Mouse (Mus musculus) megakaryocyte progenitor cell, adult 5-6 weeks (primary cell): ENCODE measurements around the gene Tcte1. TPM values are rescaled to one million over a fixed set of nuclear protein-coding genes. Genes with fewer than 3 reads are reported as not detected.

Experiments used
- ATAC-seq: replicated peaks from 2 replicates; pipeline ENCODE4 v1.8.0; 2016; ENCODE audit warnings: mild to moderate bottlenecking, moderate TSS enrichment, inconsistent platforms; ENCODE audit not compliant: poor library complexity
- total RNA-seq, 2 experiments: library from RNA; stranded (forward) in 1 of 2; stranded (reverse) in 1 of 2; fragments of 157-497, 149-512 nt in 1 of 2; fragments of 200-1000 nt in 1 of 2; gene quantifications; 2 replicates each; pipeline versions ENCODE4 v1.2.3 to v1.2.4; 2015 to 2017

The Tcte1 gene
- total RNA-seq, 2 experiments from 2014 or later, result not detected

DNA sequence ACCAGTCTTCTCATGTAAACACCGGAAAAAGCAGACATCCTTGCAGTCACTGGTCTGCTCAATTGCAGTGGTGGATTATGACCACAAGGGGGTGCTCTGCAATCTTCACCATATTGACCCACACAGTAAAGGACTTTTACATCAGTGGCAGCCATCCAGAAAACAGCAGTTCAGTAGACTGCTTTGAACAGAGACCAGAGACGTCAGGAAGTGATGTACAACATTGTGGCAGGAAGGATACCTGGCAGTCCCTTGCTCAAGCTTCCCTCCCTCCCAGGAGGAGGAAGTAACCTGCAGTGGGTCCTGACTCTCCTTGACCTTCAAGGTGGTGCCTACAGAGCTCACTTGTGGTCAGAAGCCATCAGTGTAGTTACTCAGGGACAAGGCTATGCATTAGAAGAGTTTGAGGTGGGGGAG is 58.3 kb downstream of the Tcte1 start:
- peak; percentile 56 for ATAC-seq

- peak; percentile 9; the same call in 1 of the 2 replicates for ATAC-seq
Measured at GRCm38 (mm10) chr17:45582188-45582587, 59.0 kb downstream of the Tcte1 start.

DNA sequence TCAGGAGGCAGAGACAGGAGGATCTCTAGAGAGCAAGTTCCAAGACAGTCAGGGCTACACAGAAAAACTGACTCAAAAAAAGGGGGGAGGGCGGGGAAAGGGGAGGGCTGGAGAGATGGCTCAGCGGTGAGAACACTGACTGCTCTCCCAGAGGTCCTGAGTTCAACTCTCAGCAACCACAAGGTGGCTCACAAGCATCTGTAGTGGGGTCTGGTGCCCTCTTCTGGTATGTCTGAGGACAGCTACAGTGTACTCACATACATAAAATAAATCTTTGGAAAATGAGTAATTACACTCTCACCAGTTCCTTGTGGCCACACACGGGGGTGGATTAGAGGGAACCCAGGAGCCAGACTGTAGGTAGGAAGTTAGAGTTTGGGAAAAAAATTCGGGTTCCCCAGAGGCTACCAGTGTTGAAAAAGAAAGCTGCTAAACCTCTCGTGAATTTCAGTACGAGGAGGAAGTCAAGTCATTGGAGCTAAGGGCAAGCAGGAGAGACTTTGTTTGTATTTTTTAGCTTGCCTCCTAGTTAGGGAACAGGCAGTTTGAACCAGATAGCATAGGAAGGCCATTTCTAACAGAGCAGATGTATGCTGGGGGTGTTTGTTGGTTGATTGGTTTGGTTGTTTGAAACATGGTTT is 59.6 kb downstream of the Tcte1 start:
- no peak for ATAC-seq

GRCm38 (mm10) chr17:45584096-45584896 is 61.1 kb downstream of the Tcte1 start:
- ATAC-seq, result peak; percentile 15; the same call in 1 of the 2 replicates

DNA sequence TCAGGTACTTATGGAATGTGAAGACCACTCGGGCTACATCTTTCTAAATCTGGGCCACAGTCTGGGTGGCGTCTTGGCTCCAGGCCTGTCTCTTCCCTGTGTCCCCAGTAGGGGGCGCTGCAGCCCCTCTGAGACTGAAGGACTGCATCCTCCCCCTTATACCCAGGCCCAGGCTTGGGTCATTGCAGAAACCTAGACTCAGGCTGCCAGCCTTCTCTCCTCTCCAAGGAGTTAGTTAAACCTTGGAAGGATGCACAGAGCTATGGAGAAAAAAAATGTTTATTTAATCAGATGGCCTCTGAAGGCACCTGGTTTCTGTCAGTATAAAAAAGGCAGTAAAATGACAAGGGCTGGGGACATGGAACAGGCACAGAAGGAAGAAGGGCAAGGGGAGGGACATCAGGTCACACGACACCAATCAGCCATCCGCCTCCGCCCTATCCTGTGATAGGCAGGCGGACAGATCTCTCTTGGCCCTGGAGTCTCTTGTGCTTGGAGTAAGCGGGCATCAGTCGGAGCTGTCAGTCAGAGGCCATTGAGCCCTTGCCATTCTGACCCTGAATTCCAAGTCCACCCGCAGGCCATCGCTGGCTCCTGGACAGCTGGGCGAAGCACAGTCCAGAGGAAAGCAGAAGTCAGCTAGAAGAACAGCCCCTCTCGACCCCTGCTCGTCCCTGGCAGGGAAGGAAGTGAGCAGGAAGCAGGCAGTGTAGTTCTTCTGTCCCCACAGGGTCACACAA is 61.9 kb downstream of the Tcte1 start:
- peak; percentile 44 for ATAC-seq

- no peak for ATAC-seq
Measured at GRCm38 (mm10) chr17:45585725-45586448, 62.7 kb downstream of the Tcte1 start.

DNA sequence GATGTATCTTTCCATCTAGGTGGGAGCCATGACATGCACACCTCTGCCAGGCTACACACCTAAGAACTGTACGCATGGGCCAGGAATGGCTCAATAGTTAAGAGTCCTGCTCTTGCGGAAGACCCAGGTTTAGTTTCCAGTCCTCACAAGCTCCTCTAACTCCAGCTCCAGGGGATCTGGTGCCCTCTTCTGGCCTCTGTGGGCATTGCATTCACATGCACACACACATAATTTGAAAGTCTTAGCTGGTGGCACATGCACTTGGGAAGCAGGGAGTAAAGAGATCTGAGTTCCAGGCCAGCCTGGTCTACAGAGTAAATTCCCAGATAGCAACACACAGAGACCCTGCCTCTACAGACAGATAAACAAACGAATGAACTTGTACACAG is 63.2 kb downstream of the Tcte1 start:
- ATAC-seq, result 0 out of 2 replicates have a peak, but pooled peaks have one; percentile 5

- no peak for ATAC-seq
Measured at GRCm38 (mm10) chr17:45588370-45588769, 65.1 kb downstream of the Tcte1 start.

DNA sequence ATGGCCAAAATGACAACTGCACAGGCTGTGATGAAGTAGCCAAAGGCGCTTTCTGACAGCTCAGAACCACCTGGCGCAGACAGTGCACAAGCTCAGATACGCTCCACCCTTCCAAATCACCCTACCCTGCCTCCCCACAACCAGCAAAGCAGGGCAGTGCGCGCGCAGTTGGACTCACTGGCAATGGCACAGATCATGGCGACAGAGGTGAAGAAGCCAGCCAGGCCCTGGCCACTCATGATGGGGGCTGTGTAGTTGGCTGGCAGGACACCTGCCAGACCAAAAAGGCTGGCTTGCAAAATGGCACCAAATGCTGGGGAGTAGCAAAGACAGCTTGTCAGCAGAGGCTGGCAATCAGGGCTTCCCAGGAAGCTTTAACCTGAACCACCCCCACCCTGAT is 66.0 kb downstream of the Tcte1 start:
- no peak for ATAC-seq

GRCm38 (mm10) chr17:45589844-45590243 is 66.6 kb downstream of the Tcte1 start:
- ATAC-seq, result no peak

DNA sequence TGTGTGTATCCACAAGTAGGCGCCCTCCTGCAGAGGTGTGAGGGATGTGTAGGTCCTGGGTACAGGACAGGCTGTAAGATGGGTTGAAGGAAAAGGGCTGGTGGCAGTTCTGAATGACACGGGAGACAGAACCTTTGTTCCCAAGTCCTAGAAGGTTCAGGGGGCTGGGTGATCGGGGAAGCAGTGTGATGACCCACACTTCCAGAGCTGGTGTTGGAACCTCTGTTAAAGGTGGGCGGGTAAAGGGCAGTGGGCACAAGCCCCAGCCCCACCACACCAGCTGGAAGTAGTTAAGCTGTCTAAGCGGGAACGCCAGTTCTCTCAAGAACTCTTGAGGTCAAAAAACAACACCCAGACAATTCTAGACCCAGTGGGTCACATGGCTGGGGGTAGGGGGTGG is 67.2 kb downstream of the Tcte1 start:
- no peak for ATAC-seq

GRCm38 (mm10) chr17:45591701-45592605 is 68.7 kb downstream of the Tcte1 start:
- no peak for ATAC-seq

Other genes starting within 250 kb of the Tcte1 start
- gene Cdc5l, start 89.7 kb upstream of the Tcte1 start, total RNA-seq (2015), result 60.9 and 69.3 TPM in 2 replicates
- 109 and 128 TPM in 2 replicates for gene Cdc5l, start 89.7 kb upstream of the Tcte1 start, total RNA-seq (2017)
- not detected in 2 replicates for gene Spats1, start 48.0 kb upstream of the Tcte1 start, total RNA-seq (2015)
- not detected in 2 replicates for gene Spats1, start 48.0 kb upstream of the Tcte1 start, total RNA-seq (2017)
- gene Aars2, start 16.6 kb upstream of the Tcte1 start, total RNA-seq (2015), result 4.6 and 4.9 TPM in 2 replicates
- 7.4 and 9.6 TPM in 2 replicates for gene Aars2, start 16.6 kb upstream of the Tcte1 start, total RNA-seq (2017)
- 0.12 TPM in 1 of 2 replicates, not detected in the other for gene Tmem151b, start 26.2 kb downstream of the Tcte1 start, total RNA-seq (2015)
- 0.12 TPM in 1 of 2 replicates, not detected in the other for gene Tmem151b, start 26.2 kb downstream of the Tcte1 start, total RNA-seq (2017)
- 5.7 and 7.0 TPM in 2 replicates for gene Nfkbie, start 32.3 kb downstream of the Tcte1 start, total RNA-seq (2015)
- 5.1 and 9.5 TPM in 2 replicates for gene Nfkbie, start 32.3 kb downstream of the Tcte1 start, total RNA-seq (2017)
- gene Slc35b2, start 40.4 kb downstream of the Tcte1 start, total RNA-seq (2015), result 80.2 and 85.9 TPM in 2 replicates
- gene Slc35b2, start 40.4 kb downstream of the Tcte1 start, total RNA-seq (2017), result 84.9 and 120 TPM in 2 replicates
- gene Hsp90ab1, start 49.8 kb downstream of the Tcte1 start, total RNA-seq (2015), result 1,239 and 1,324 TPM in 2 replicates
- 2,380 and 2,713 TPM in 2 replicates for gene Hsp90ab1, start 49.8 kb downstream of the Tcte1 start, total RNA-seq (2017)
- 43.5 and 67.7 TPM in 2 replicates for gene Slc29a1, start 76.2 kb downstream of the Tcte1 start, total RNA-seq (2015)
- gene Slc29a1, start 76.2 kb downstream of the Tcte1 start, total RNA-seq (2017), result 64.1 and 64.3 TPM in 2 replicates
- gene Mymx, start 78.7 kb downstream of the Tcte1 start, total RNA-seq (2015), result not detected in 2 replicates
- not detected in 2 replicates for gene Mymx, start 78.7 kb downstream of the Tcte1 start, total RNA-seq (2017)
- 0.07 TPM in 1 of 2 replicates, not detected in the other for gene Capn11, start 135.9 kb downstream of the Tcte1 start, total RNA-seq (2015)
- 0.17 TPM in 1 of 2 replicates, not detected in the other for gene Capn11, start 135.9 kb downstream of the Tcte1 start, total RNA-seq (2017)
- 35.2 and 47.5 TPM in 2 replicates for gene Mrpl14, start 162.9 kb downstream of the Tcte1 start, total RNA-seq (2015)
- gene Mrpl14, start 162.9 kb downstream of the Tcte1 start, total RNA-seq (2017), result 24.9 and 34.2 TPM in 2 replicates
- 3.9 and 5.0 TPM in 2 replicates for gene Tmem63b, start 163.5 kb downstream of the Tcte1 start, total RNA-seq (2015)
- gene Tmem63b, start 163.5 kb downstream of the Tcte1 start, total RNA-seq (2017), result 2.0 and 5.5 TPM in 2 replicates
- gene 1600014C23Rik, start 210.4 kb downstream of the Tcte1 start, total RNA-seq (2015), result not detected in 2 replicates
- gene 1600014C23Rik, start 210.4 kb downstream of the Tcte1 start, total RNA-seq (2017), result not detected in 2 replicates